Mouse (Mus musculus): ENCODE data around the gene Jun. TPM values are rescaled to one million over a fixed set of nuclear protein-coding genes. Genes with fewer than 3 reads are reported as not detected.

Jun gene
- polyA plus RNA-seq, 1 experiment from 2014 or later, result 20.7 TPM

Other genes with a start within 250 kb of the Jun start
- 0.16 TPM in 1 of 2 replicates, not detected in the other for gene Eqtn, start 123.4 kb downstream of the Jun start, polyA plus RNA-seq (2014; fragmentation: Nextera tagmentation; extraction: Ambion mirVana)
- 19.2 and 19.4 TPM in 2 replicates for gene Mysm1, start 73.1 kb downstream of the Jun start, polyA plus RNA-seq (2014; fragmentation: Nextera tagmentation; extraction: Ambion mirVana)

Measured in liver, embryonic 11.5 days (tissue).